Mouse (Mus musculus) heart, adult 2 months (tissue): ENCODE results near the gene 4930518I15Rik. TPM values are rescaled to one million over a fixed set of nuclear protein-coding genes. Genes with fewer than 3 reads are reported as not detected.
A peak's percentile ranks its signal among the peaks of the same experiment; 100 is the strongest.
"Not testable (repeated sequence)": the region's sequence is repeated elsewhere in the genome, so short reads cannot be mapped to it uniquely, and the experiment has no call there.

Experiments used
- DNase-seq, 2 experiments: peaks; one replicate each; pipeline ENCODE4 v3.0.0; 2021
- H3K27ac ChIP-seq: fragments of 200-600 bp; 2 replicates; pipeline ENCODE4 v1.8.1; 2022
- H3K27me3 ChIP-seq: fragments of 200-500 bp; 2 replicates; pipeline ENCODE4 v1.6.1; 2012; ENCODE audit warnings: mild to moderate bottlenecking, low read length, inconsistent platforms, mixed read lengths; ENCODE audit not compliant: control insufficient read depth, insufficient read depth
- H3K36me3 ChIP-seq: fragments of 200-500 bp; 2 replicates; pipeline ENCODE4 v1.6.1; 2012; ENCODE audit warnings: low read length, inconsistent platforms; ENCODE audit not compliant: control insufficient read depth, insufficient read depth
- H3K4me1 ChIP-seq: fragments of 200-500 bp; 2 replicates; pipeline ENCODE4 v1.6.1; 2011; ENCODE audit warnings: low read length; ENCODE audit not compliant: control insufficient read depth, insufficient read depth
- H3K4me3 ChIP-seq: fragments of 200-600 bp; 2 replicates; pipeline ENCODE4 v1.8.1; 2022
- H3K79me2 ChIP-seq: fragments of 200-500 bp; replicated peaks from 2 replicates; pipeline ENCODE4 v1.6.1; 2012; ENCODE audit warnings: mild to moderate bottlenecking, inconsistent platforms, low read length, moderate library complexity, mixed read lengths; ENCODE audit not compliant: control insufficient read depth, insufficient read depth
- H3K9ac ChIP-seq: fragments of 200-500 bp; 2 replicates; pipeline ENCODE4 v1.6.1; 2012; ENCODE audit warnings: low read depth, mild to moderate bottlenecking, control low read depth, inconsistent platforms, low read length, mixed read lengths
- CTCF ChIP-seq: fragments of 200-600 bp; IDR thresholded peaks from 2 replicates; pipeline ENCODE4 v1.8.1; 2022; ENCODE audit warnings: antibody characterized with exemption, mild to moderate bottlenecking, moderate library complexity
- EP300 ChIP-seq: fragments of 200-500 bp; IDR thresholded peaks from 2 replicates; pipeline ENCODE4 v1.6.1; 2011; ENCODE audit warnings: low read depth, low read length, control low read depth; ENCODE audit not compliant: insufficient read depth
- POLR2A ChIP-seq: fragments of 200-500 bp; IDR thresholded peaks from 2 replicates; pipeline ENCODE4 v1.6.1; 2011; ENCODE audit warnings: mild to moderate bottlenecking, low read depth, low read length, control low read depth; ENCODE audit not compliant: insufficient read depth
- WGBS: fragments of 180-500 bp; shearing (Covaris S2); methylation state at CpG from one replicate; pipeline ENCODE4 v1.1.7; 2018; 5-methylcytosine and 5-hydroxymethylcytosine counted together
- intact Hi-C: fragments of 180-260 bp; cut with DNase I; formaldehyde crosslinking; loops from one replicate; pipeline ENCODE4 v1.15.1; 2025
- polyA plus RNA-seq: library from polyadenylated mRNA; depleted of rRNA; stranded (reverse); fragments of >200 nt; gene quantifications from 2 replicates; pipeline ENCODE4 v1.2.3, GENCODE M21; 2012
- total RNA-seq, 2 experiments: library from RNA; stranded (reverse); gene quantifications; 2 replicates each; pipeline ENCODE4 v1.2.3; 2021

Gene 4930518I15Rik
- total and polyA plus RNA-seq, 3 experiments, result 0.55 to 0.84 (median 0.59) TPM

GRCm38 (mm10) chr2:156856311-156856710, 1.4 kb downstream of the 4930518I15Rik start:
- no peaks in the 10 kb centered on the region; the same call in 1 of the 2 replicates for H3K79me2 ChIP-seq
- 91% methylated on average over 1 of the region's 1 CpGs for WGBS
- H3K4me3 ChIP-seq, result no peak overlapping the region
- H3K27me3 ChIP-seq, result no peaks in the 10 kb centered on the region
- intact Hi-C loops, result no loop called here
- DNase-seq, result no peak
- peaks cover 1% of the 10 kb centered on the region; the same call in 1 of the 2 replicates for H3K4me1 ChIP-seq
- H3K36me3 ChIP-seq, result peaks cover 3% of the 10 kb centered on the region; the same call in 1 of the 2 replicates
- no peak overlapping the region for H3K9ac ChIP-seq
- no peak overlapping the region for H3K27ac ChIP-seq
- no peak for TF ChIP-seq EP300
- TF ChIP-seq POLR2A, result no peak
- no peak for TF ChIP-seq CTCF

GRCm38 (mm10) chr2:156853999-156854771, 3.6 kb downstream of the 4930518I15Rik start:
- peak; percentile 56 for TF ChIP-seq CTCF
- H3K4me1 ChIP-seq, H3K27me3 ChIP-seq, H3K36me3 ChIP-seq, H3K79me2 ChIP-seq, H3K9ac ChIP-seq, intact Hi-C loops, H3K27ac ChIP-seq, H3K4me3 ChIP-seq: not testable (repeated sequence)
- 44% methylated on average over 13 of the region's 13 CpGs for WGBS
- DNase-seq, result peak; percentile 23 to 50

- H3K79me2 ChIP-seq, H3K4me1 ChIP-seq, H3K27me3 ChIP-seq, DNase-seq, H3K9ac ChIP-seq, H3K27ac ChIP-seq, H3K36me3 ChIP-seq, H3K4me3 ChIP-seq, intact Hi-C loops: not testable (repeated sequence)
- WGBS, result 58% methylated on average over 10 of the region's 13 CpGs
Measured at GRCm38 (mm10) chr2:156853584-156853983, 4.2 kb downstream of the 4930518I15Rik start.

GRCm38 (mm10) chr2:156850505-156850904, 7.2 kb downstream of the 4930518I15Rik start:
- intact Hi-C loops, result no loop called here
- Histone ChIP-seq H3K4me1 (no peaks in the 10 kb centered on the region), H3K9ac (no peak overlapping the region), H3K27ac (no peak overlapping the region), H3K4me3 (no peak overlapping the region), H3K79me2 (no peaks in the 10 kb centered on the region), H3K27me3 (no peaks in the 10 kb centered on the region), H3K36me3 (no peaks in the 10 kb centered on the region)
- DNase-seq, result no peak
- TF ChIP-seq POLR2A (no peak), CTCF (no peak), EP300 (no peak)
- 84% methylated on average over 5 of the region's 5 CpGs for WGBS

- TF ChIP-seq POLR2A (no peak), EP300 (no peak), CTCF (no peak)
- Histone ChIP-seq H3K4me1 (no peaks in the 10 kb centered on the region), H3K27ac (no peak overlapping the region), H3K27me3 (no peaks in the 10 kb centered on the region), H3K36me3 (no peaks in the 10 kb centered on the region), H3K79me2 (no peaks in the 10 kb centered on the region), H3K9ac (no peak overlapping the region), H3K4me3 (no peak overlapping the region)
- 68% methylated on average over 6 of the region's 6 CpGs for WGBS
- intact Hi-C loops, result loop anchor here (10.0 kb wide), 1 partner anchor 304 kb away; the partner anchor contains the start of gene Aar2
- no peak for DNase-seq
Measured at GRCm38 (mm10) chr2:156848526-156849182, 9.1 kb downstream of the 4930518I15Rik start.

- WGBS, result 81% methylated on average over 6 of the region's 6 CpGs
- Histone ChIP-seq H3K36me3 (no peaks in the 10 kb centered on the region), H3K27me3 (no peaks in the 10 kb centered on the region), H3K27ac (no peak overlapping the region), H3K4me3 (no peak overlapping the region), H3K9ac (no peak overlapping the region), H3K4me1 (no peaks in the 10 kb centered on the region), H3K79me2 (no peaks in the 10 kb centered on the region)
- intact Hi-C loops, result loop anchor here (10.0 kb wide), 1 partner anchor 303 kb away; the partner anchor contains the start of gene Aar2
- TF ChIP-seq POLR2A, result no peak
- no peak for TF ChIP-seq EP300
- TF ChIP-seq CTCF, result no peak
- DNase-seq, result no peak
Measured at GRCm38 (mm10) chr2:156847653-156848052, 10.1 kb downstream of the 4930518I15Rik start.
